In the genomic region with DNA sequence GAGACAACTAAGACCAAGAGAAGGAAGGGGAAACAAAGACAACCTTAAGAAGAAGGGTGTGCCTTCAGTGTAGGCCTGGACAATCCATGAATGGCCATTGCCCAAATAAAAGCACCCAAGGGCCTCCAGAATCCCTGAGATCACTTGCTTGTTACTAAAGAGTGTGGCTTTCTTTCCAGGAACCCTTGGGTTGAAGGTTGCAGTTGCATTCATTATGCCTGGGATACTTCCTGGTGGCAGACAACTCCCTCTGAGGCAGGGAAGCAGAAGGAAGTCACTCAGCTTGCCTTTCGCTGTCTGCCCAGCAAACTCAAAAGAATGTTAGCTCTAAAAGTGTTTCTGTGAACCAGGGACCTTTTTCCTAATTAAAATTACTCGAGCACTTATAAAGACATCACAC, we compare ENCODE assay signal across 10 mouse cellular contexts.
DNase-seq lines count a peak whose midpoint lies in the region; ATAC-seq and TF ChIP-seq lines count a peak whose summit lies in the region.
"Had no signal": no experiment of that assay in that cellular context is flagged by ENCODE, and none has a peak within 500 bp of the region (broad histone marks: within the 10 kb centered on the region; RNA-seq: fewer than 3 reads in every experiment).

No protein-coding gene starts in this region.

- H3K79me2 ChIP-seq in liver, adult 2 months (ENCODE audit: control insufficient read depth, insufficient read depth, low read length) = 0 out of 2 replicates have a peak, but pooled peaks cover 3% of the 10 kb centered on the region

- no peak overlapping the region for H3K4me3 ChIP-seq in liver, adult 2 months (ENCODE audit: insufficient read depth, low read depth, low read length)
- H3K4me3 ChIP-seq in liver, embryonic 12.5 days = no peak overlapping the region
- no peak overlapping the region for H3K4me3 ChIP-seq in forebrain, embryonic 16.5 days (replicated peaks; ENCODE audit: low read length)
- no peak overlapping the region for H3K4me3 ChIP-seq in intestine, postnatal 0 days (ENCODE audit: low read depth, low read length)
- H3K4me3 ChIP-seq in stomach, embryonic 15.5 days (replicated peaks) = no peak overlapping the region
- H3K4me3 ChIP-seq: embryonic facial prominence, embryonic 15.5 days had no signal

- H3K4me1 ChIP-seq in liver, adult 2 months (ENCODE audit: control insufficient read depth, insufficient read depth, low read length) = peaks cover 14% of the 10 kb centered on the region
- no peaks in the 10 kb centered on the region for H3K4me1 ChIP-seq in liver, embryonic 12.5 days
- H3K4me1 ChIP-seq in forebrain, embryonic 16.5 days (replicated peaks; ENCODE audit: control insufficient read depth, insufficient read depth, low read length) = peaks cover 32% of the 10 kb centered on the region
- 0 out of 2 replicates have a peak, but pooled peaks cover 12% of the 10 kb centered on the region for H3K4me1 ChIP-seq in intestine, postnatal 0 days (replicated peaks; ENCODE audit: control insufficient read depth, insufficient read depth, low read length)
- 0 out of 2 replicates have a peak, but pooled peaks cover 2% of the 10 kb centered on the region for H3K4me1 ChIP-seq in stomach, embryonic 15.5 days
- H3K4me1 ChIP-seq: embryonic facial prominence, embryonic 15.5 days had no signal

- ATAC-seq in liver, embryonic 12.5 days = no peak
- no peak for ATAC-seq in forebrain, embryonic 16.5 days
- ATAC-seq in intestine, postnatal 0 days = peak; percentile 77
- ATAC-seq in stomach, embryonic 15.5 days (ENCODE audit: insufficient read depth, low FRiP score, low read depth) = no peak
- no peak for ATAC-seq in granulocyte monocyte progenitor cell, adult 5-6 weeks (replicated peaks; ENCODE audit: poor library complexity, severe bottlenecking)

- no peak for DNase-seq in liver, adult 2 months (ENCODE audit: extremely low read depth, low read depth, low spot score)
- no peak for DNase-seq in spleen, postnatal 14 days (ENCODE audit: low spot score in 2 of 2)
- DNase-seq: gastrocnemius, postnatal 10 days; lung, embryonic 14.5 days had no signal

- H3K27ac ChIP-seq in liver, adult 2 months (replicated peaks; ENCODE audit: insufficient read depth, low read depth, low read length) = peak overlapping the region; percentile 67
- H3K27ac ChIP-seq in liver, embryonic 12.5 days = no peak overlapping the region
- H3K27ac ChIP-seq in forebrain, embryonic 16.5 days (ENCODE audit: low read length) = peak overlapping the region; percentile 84
- H3K27ac ChIP-seq in intestine, postnatal 0 days (ENCODE audit: low read depth, low read length) = peak overlapping the region; percentile 82
- peak overlapping the region; percentile 21; the same call in 1 of the 2 replicates for H3K27ac ChIP-seq in stomach, embryonic 15.5 days
- H3K27ac ChIP-seq: embryonic facial prominence, embryonic 15.5 days had no signal

- H3K27me3 ChIP-seq in liver, adult 2 months (ENCODE audit: control insufficient read depth, insufficient read depth, low read length) = no peaks in the 10 kb centered on the region
- no peaks in the 10 kb centered on the region for H3K27me3 ChIP-seq in liver, embryonic 12.5 days (replicated peaks)
- H3K27me3 ChIP-seq in forebrain, embryonic 16.5 days (replicated peaks; ENCODE audit: control insufficient read depth, insufficient read depth, low read length) = no peaks in the 10 kb centered on the region
- no peaks in the 10 kb centered on the region for H3K27me3 ChIP-seq in intestine, postnatal 0 days (replicated peaks; ENCODE audit: control insufficient read depth, insufficient read depth, low read length)
- H3K27me3 ChIP-seq in stomach, embryonic 15.5 days (replicated peaks) = no peaks in the 10 kb centered on the region
- H3K27me3 ChIP-seq: embryonic facial prominence, embryonic 15.5 days had no signal

- H3K36me3 ChIP-seq in liver, adult 2 months (ENCODE audit: control insufficient read depth, insufficient read depth, low read length) = peaks cover 54% of the 10 kb centered on the region
- H3K36me3 ChIP-seq in liver, embryonic 12.5 days = peaks cover 34% of the 10 kb centered on the region
- peaks cover 8% of the 10 kb centered on the region for H3K36me3 ChIP-seq in forebrain, embryonic 16.5 days (ENCODE audit: control insufficient read depth, insufficient read depth)
- peaks cover 27% of the 10 kb centered on the region for H3K36me3 ChIP-seq in intestine, postnatal 0 days (ENCODE audit: control insufficient read depth, insufficient read depth)
- H3K36me3 ChIP-seq in stomach, embryonic 15.5 days = peaks cover 6% of the 10 kb centered on the region; the same call in 1 of the 2 replicates

- WGBS in liver, adult 2 months = 80% methylated on average over 2 of the region's 2 CpGs
- 69% methylated on average over 2 of the region's 2 CpGs for WGBS in liver, embryonic 12.5 days (ENCODE audit: insufficient replicate concordance)
- WGBS in forebrain, embryonic 16.5 days = 21% methylated on average over 2 of the region's 2 CpGs
- WGBS in intestine, postnatal 0 days = 30% methylated on average over 2 of the region's 2 CpGs
- WGBS in stomach, embryonic 15.5 days = 50% methylated on average over 2 of the region's 2 CpGs

- 0 out of 2 replicates have a peak overlapping the region, but pooled peaks have one; percentile 1 for H3K9ac ChIP-seq in liver, adult 2 months (ENCODE audit: low read depth, low read length)
- no peak overlapping the region for H3K9ac ChIP-seq in liver, embryonic 12.5 days
- H3K9ac ChIP-seq in forebrain, embryonic 16.5 days (replicated peaks; ENCODE audit: low read depth, low read length) = no peak overlapping the region
- H3K9ac ChIP-seq in intestine, postnatal 0 days (ENCODE audit: low read depth, low read length) = 0 out of 2 replicates have a peak overlapping the region, but pooled peaks have one; percentile 19
- H3K9ac ChIP-seq in stomach, embryonic 15.5 days = no peak overlapping the region
- H3K9ac ChIP-seq: embryonic facial prominence, embryonic 15.5 days; lung, embryonic 14.5 days had no signal

- no peak overlapping the region for H3K4me2 ChIP-seq in liver, embryonic 12.5 days
- no peak overlapping the region for H3K4me2 ChIP-seq in forebrain, embryonic 16.5 days (ENCODE audit: low read length)
- no peak overlapping the region for H3K4me2 ChIP-seq in intestine, postnatal 0 days (replicated peaks; ENCODE audit: low read depth)
- H3K4me2 ChIP-seq in stomach, embryonic 15.5 days = no peak overlapping the region
- H3K4me2 ChIP-seq: embryonic facial prominence, embryonic 15.5 days; lung, embryonic 14.5 days had no signal

- TF ChIP-seq CTCF in liver, adult 2 months (IDR thresholded peaks at IDR 0.05; ENCODE audit: low read depth, low read length) = no peak
- TF ChIP-seq CTCF in intestine, postnatal 0 days (IDR thresholded peaks at IDR 0.05; ENCODE audit: low read depth) = no peak

- TF ChIP-seq POLR2A in liver, adult 2 months (IDR thresholded peaks at IDR 0.05; ENCODE audit: extremely low read depth, insufficient read depth, low read length) = no peak

- H3K9me3 ChIP-seq in liver, embryonic 12.5 days (replicated peaks) = no peaks in the 10 kb centered on the region
- no peaks in the 10 kb centered on the region for H3K9me3 ChIP-seq in forebrain, embryonic 16.5 days (ENCODE audit: control insufficient read depth, low read length)
- no peaks in the 10 kb centered on the region for H3K9me3 ChIP-seq in intestine, postnatal 0 days (ENCODE audit: control insufficient read depth)
- no peaks in the 10 kb centered on the region for H3K9me3 ChIP-seq in stomach, embryonic 15.5 days
- H3K9me3 ChIP-seq: embryonic facial prominence, embryonic 15.5 days had no signal

Comparison
In these comparisons a context has a peak if more than half of its experiments do, and no peak if none do; other contexts are left out.
1. H3K9ac ChIP-seq: peak in liver, adult 2 months (single experiment) and intestine, postnatal 0 days (single experiment); none in liver, embryonic 12.5 days (single experiment), forebrain, embryonic 16.5 days (single experiment) and stomach, embryonic 15.5 days (single experiment).